Mouse (Mus musculus) erythroblast, embryonic 14.5 days (primary cell): ENCODE measurements around the gene Cdc7.

Source experiments
- GATA1 ChIP-seq: IDR thresholded peaks from 2 replicates; pipeline ENCODE4 v1.6.1; 2012; ENCODE audit warnings: low read length, inconsistent platforms, mixed read lengths
- TAL1 ChIP-seq: IDR thresholded peaks from 3 replicates; pipeline ENCODE4 v1.6.1; 2012; ENCODE audit warnings: low read length, inconsistent platforms, mixed read lengths

- TF ChIP-seq GATA1 (no peak), TAL1 (no peak)
Measured at GRCm38 (mm10) chr5:106994716-106995115, 30.6 kb downstream of the Cdc7 start.
